Mouse (Mus musculus): ENCODE data around the gene Ces2f. TPM values are rescaled to one million over a fixed set of nuclear protein-coding genes. Genes with fewer than 3 reads are reported as not detected.
"Not testable (repeated sequence)": the region's sequence is repeated elsewhere in the genome, so short reads cannot be mapped to it uniquely, and the experiment has no call there.

Ces2f gene
- not detected for polyA plus RNA-seq (2017; shearing (Covaris generic))

- no peak for ATAC-seq
Measured at GRCm38 (mm10) chr8:104947056-104947455, at the start of gene Ces2f. Gene Ces2f (plus strand): TSS chr8:104947356.

GRCm38 (mm10) chr8:104901746-104902145, 45.4 kb upstream of the Ces2f start:
- ATAC-seq, result no peak

- no peak for ATAC-seq
Measured at GRCm38 (mm10) chr8:104907111-104907510, 40.0 kb upstream of the Ces2f start.

- ATAC-seq, result not testable (repeated sequence)
Measured at GRCm38 (mm10) chr8:104909021-104909420, 38.1 kb upstream of the Ces2f start.

GRCm38 (mm10) chr8:104909651-104910050, 37.5 kb upstream of the Ces2f start:
- ATAC-seq, result not testable (repeated sequence)

GRCm38 (mm10) chr8:104925972-104926596, 21.1 kb upstream of the Ces2f start, which contains the start of gene Ces2e:
Gene Ces2e (plus strand): TSS chr8:104926260.
- ATAC-seq, result no peak

- ATAC-seq, result no peak
Measured at GRCm38 (mm10) chr8:104927301-104927700, 19.9 kb upstream of the Ces2f start.

- no peak for ATAC-seq
Measured at GRCm38 (mm10) chr8:104944665-104945064, 2.5 kb upstream of the Ces2f start.

GRCm38 (mm10) chr8:104949031-104949430, 1.9 kb downstream of the Ces2f start:
- no peak for ATAC-seq

GRCm38 (mm10) chr8:104961537-104961961, 14.4 kb downstream of the Ces2f start, which contains the start of gene Ces2g:
Gene Ces2g (plus strand): TSS chr8:104961718.
- ATAC-seq, result no peak

- no peak for ATAC-seq
Measured at GRCm38 (mm10) chr8:104962229-104962901, 15.2 kb downstream of the Ces2f start.

- no peak for ATAC-seq
Measured at GRCm38 (mm10) chr8:104963375-104963894, 16.3 kb downstream of the Ces2f start.

- no peak for ATAC-seq
Measured at GRCm38 (mm10) chr8:104984126-104984525, 37.0 kb downstream of the Ces2f start.

- ATAC-seq, result no peak
Measured at GRCm38 (mm10) chr8:104984942-104985341, 37.8 kb downstream of the Ces2f start.

- ATAC-seq, result no peak
Measured at GRCm38 (mm10) chr8:104998191-104998590, 51.0 kb downstream of the Ces2f start.

- ATAC-seq, result no peak
Measured at GRCm38 (mm10) chr8:104999183-104999582, 52.0 kb downstream of the Ces2f start.

- ATAC-seq, result no peak
Measured at GRCm38 (mm10) chr8:105000586-105000985, 53.4 kb downstream of the Ces2f start, which contains the start of gene Ces2h. Gene Ces2h (plus strand): TSS chr8:105000853.

Other genes with a start within 250 kb of the Ces2f start
- gene Ces2a, start 213.4 kb upstream of the Ces2f start, polyA plus RNA-seq (2017; shearing (Covaris generic)), result not detected
- not detected for gene Ces2b, start 115.8 kb upstream of the Ces2f start, polyA plus RNA-seq (2017; shearing (Covaris generic))
- gene Ces2c, start 100.3 kb upstream of the Ces2f start, polyA plus RNA-seq (2017; shearing (Covaris generic)), result 10 to 100 TPM in 1 of 2 experiments, 1 to 10 TPM in 1; 8.9 to 16.3 TPM
- gene Ces2e, start 21.1 kb upstream of the Ces2f start, polyA plus RNA-seq (2017; shearing (Covaris generic)), result not detected
- gene Ces2g, start 14.4 kb downstream of the Ces2f start, polyA plus RNA-seq (2017; shearing (Covaris generic)), result under 1 TPM; 0.13 to 0.37 TPM
- not detected for gene Ces2h, start 53.5 kb downstream of the Ces2f start, polyA plus RNA-seq (2017; shearing (Covaris generic))
- gene Ces3a, start 101.2 kb downstream of the Ces2f start, polyA plus RNA-seq (2017; shearing (Covaris generic)), result not detected
- gene Ces3b, start 136.4 kb downstream of the Ces2f start, polyA plus RNA-seq (2017; shearing (Covaris generic)), result not detected
- not detected for gene Ces4a, start 184.4 kb downstream of the Ces2f start, polyA plus RNA-seq (2017; shearing (Covaris generic))
- gene Cbfb, start 223.3 kb downstream of the Ces2f start, polyA plus RNA-seq (2017; shearing (Covaris generic)), result 10 to 100 TPM; 34.0 to 49.2 TPM